Mouse (Mus musculus): ENCODE data around the gene Gm9803. TPM values are rescaled to one million over a fixed set of nuclear protein-coding genes. Genes with fewer than 3 reads are reported as not detected.
"Not testable (repeated sequence)": the region's sequence is repeated elsewhere in the genome, so short reads cannot be mapped to it uniquely, and the experiment has no call there.

Gene Gm9803
- polyA plus RNA-seq (2012; rRNA removed), result 13.1 and 16.7 TPM in 2 replicates

DNA sequence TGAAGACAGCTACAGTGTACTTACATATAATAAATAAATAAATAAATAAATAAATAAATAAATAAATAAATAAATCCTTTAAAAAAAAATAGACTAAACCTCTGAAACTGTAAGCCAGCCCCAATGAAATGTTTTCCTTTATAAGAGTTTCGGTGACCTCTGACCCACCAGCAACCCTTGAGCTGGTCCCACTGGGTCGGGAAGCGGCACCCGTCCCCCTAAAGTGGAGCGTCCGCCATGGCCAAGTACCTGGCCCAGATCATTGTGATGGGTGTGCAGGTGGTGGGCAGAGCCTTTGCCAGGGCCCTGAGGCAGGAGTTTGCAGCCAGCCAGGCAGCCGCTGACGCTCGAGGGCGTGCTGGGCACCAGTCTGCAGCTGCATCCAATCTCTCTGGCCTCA, at the start of gene Gm9803:
Gene Gm9803 (plus strand): TSS at position 154 of the 400 bp plus-strand sequence.
- not testable (repeated sequence) for DNase-seq (ENCODE audit: low spot score)

DNA sequence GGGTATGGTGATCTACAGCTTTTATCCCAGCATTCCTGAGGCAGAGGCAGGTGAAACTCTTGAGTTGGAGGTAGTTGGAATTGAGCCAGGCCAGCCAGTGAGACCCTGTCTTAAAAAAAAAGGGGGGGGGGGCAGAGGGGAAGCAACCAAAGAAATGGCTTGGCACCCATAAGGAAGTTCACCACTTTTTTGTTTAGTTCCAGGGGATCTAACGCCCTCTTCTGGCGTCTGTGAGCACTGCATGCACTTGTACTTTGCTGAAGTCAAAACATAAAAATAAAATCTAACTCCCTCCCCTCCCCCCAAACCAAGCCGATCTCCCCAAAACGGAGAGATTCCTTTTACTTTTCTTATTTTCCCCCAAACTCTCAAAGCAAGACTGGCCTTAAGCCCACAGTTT, 48.5 kb upstream of the Gm9803 start:
- DNase-seq (ENCODE audit: low spot score), result no peak

DNA sequence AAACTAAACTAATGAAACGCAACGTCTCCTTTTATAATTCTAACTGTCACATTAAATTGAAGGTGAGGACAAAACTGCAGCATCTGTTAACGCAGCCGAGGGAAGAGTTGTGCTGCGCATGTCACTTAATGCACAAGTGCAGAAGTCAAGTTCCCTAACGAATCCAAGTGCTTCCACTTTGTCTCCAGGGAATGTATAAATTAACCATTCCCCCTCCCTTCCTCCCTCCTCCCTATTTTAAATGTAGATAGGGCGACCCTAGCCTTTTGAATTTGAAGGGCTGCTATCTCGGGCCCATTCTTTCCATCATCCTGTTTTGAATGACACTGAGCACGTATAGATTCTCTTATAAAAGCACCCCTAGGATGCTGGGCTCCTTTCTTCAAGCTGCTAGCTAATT, 46.4 kb upstream of the Gm9803 start:
- no peak for DNase-seq (ENCODE audit: low spot score)

DNA sequence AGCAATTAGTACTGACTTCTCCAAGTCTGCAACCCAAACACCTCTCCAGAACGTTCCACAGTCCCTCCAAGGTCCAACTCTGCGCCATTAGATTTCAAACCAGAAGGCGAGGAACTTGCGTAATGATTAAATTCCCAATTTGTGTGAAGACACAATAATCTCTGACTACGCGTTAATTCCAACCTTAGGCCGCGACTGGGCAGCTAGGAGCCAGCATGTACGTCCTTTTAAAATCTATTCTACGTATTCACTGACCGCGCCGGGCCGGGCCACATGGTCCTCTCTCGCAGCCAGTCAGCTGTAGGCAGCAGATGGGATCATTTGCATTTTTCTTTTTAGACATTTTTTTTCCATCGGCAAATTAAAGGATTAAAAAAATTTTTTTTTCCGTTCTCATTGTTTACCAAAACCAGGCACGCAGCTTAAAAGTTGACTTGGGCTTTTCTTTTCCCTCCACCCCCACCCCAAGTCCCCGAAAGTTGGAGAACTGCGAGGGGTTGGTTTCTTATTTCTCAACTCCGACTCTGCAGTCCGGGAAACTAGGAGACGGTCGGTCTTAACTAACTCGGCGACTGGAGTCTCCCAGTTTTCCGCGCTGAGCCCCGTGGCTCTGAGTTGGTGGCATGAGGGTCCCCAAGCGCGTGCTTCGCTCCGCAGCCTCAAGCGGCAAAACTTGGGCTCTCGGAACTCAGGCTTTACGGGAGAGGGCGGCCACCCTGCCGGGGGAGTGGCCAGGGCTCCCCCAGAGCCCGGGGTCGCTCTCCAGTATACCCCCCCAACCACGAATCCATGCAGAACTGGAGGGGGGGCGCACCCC, 45.8 kb upstream of the Gm9803 start:
- peak; percentile 38 for DNase-seq (ENCODE audit: low spot score)

DNA sequence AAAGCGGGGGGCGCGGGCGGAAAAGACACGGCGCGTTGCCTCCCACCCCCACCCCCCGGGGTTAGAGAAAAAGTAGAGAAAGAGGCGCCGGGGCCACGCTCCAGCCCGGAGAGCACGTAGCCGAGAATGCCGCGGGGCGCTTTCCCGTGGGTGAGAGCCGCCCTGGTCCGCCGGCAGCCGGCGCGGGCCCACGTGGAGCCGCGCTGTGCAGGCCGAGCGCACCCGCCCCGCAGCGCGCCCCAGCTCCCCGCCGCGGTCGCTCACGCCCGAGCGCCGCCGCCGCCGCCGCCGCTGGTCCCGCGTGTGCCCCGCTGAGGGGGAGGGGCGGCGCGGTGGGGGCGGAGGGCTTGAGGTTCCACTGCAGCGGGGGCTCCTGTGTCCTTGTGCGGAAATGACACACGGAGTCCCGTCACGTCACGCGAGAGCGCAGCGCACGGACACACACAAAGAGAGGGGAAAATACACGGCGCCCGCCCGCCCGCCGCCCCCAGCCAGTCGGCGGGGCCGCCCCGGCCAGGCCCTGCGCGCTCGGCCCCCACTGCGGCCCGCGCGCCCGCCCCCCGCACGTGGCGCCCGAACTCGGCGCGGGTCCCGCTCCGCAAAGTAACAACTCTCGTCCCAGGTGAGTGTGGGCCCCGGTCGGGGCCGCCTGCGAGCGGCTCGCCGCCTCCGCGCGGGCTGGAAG, 45.0 kb upstream of the Gm9803 start, which contains the start of gene Bend3:
Gene Bend3 (plus strand): TSS at position 81 of the 685 bp plus-strand sequence.
- DNase-seq (ENCODE audit: low spot score), result peak; percentile 63

DNA sequence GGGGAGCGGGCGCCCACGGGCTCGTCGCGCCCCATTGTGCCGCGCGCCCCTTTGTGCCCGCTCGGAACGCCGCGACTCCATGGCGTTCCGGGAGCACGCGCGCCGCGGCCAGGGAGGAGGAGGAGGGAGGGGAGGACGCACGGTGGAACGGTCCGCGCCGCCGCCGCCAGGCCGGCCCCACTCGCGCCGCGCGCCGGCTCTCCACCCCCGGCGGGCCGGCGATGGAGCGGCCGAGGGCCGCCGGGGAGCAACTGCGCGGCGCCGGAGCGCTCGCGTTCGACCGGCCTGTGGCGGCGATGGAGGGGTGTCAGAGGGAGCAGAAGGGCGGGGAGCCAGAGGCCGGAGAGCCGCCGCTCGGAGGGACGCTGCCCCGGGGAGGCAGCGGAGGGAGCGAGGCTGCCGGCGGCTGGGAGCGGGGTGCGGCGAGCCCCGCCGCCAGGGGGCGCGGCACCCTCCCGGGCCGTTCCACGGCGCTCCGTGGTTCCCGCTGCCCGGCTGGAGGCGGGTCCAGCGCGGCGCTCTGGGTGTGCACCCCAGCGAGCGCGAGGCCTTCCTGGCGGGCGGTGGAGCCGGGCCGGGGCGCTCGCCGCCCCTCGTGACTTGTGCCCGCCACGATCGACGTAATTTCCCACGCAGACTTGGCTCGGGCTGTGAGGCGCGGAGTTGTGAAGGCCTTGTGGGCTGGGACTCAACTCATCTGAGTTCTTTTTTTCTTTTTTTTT, 44.3 kb upstream of the Gm9803 start:
- DNase-seq (ENCODE audit: low spot score), result peak; percentile 93

DNA sequence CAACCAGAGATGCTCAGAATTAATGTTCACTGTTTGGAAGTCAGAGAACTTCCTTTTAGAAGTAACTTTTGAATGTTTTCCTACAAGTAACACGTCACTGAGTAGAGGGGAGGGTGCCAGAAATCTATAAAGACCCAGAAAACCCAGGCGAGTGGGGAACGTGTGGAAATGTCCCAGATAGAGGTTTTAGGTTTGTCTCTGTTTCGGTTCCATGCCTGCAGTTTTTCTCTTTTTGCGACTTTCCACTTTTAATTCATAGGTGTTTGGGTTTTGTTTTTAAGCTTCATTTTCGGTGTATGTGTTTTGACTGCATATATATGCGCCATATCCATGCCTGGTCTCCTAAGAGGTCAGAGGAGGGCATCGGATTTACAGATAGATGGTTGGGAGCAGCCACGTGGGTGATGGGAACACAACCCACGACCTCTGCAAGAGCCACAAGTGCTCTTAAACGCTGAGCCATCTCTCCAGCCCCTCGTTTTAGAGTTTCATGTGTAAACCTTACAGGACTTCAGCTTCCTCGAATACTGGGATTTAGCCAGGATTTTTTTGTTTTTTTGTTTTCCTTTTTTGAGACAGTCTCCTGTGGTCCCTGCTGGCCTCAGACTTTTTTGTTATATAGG, 43.5 kb upstream of the Gm9803 start:
- DNase-seq (ENCODE audit: low spot score), result no peak

DNA sequence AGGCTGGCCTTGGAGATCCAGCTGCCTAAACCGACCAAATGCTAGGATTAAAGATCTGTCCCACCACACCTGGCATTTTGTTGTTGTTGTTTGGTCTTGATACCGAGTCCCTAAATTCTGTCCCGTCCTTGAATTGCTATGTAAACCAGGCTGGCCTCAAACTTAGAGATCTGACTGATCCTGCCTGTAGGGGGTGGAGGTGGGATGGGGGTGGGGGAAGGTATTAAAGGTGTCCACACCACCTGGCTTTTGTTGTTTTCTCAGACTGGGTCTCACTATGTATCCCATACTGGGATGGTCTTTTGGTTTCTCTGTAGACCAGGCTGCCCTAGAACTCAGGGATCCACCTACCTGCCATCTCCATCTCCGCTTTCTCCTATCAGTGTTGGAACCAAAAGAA, 42.7 kb upstream of the Gm9803 start:
- DNase-seq (ENCODE audit: low spot score), result no peak

DNA sequence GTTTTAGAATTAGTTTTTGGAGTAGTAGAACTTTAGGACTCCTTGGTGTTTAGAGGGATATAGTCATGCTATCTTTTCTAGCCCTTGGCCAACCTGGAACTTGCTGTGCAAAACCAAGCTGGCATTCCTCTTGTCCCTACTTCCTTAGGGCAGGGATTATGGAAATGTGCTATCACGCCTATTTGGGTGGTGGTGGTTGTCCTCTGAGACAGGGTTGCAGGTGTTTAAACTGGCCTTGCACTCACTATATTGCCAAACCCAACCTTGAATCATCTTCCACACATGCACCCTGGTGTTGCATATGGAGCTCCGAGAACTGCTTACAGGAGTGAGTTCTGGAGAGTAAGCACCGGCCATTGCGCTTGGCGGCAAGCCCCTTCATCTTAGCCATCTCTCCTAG, 41.9 kb upstream of the Gm9803 start:
- DNase-seq (ENCODE audit: low spot score), result no peak

DNA sequence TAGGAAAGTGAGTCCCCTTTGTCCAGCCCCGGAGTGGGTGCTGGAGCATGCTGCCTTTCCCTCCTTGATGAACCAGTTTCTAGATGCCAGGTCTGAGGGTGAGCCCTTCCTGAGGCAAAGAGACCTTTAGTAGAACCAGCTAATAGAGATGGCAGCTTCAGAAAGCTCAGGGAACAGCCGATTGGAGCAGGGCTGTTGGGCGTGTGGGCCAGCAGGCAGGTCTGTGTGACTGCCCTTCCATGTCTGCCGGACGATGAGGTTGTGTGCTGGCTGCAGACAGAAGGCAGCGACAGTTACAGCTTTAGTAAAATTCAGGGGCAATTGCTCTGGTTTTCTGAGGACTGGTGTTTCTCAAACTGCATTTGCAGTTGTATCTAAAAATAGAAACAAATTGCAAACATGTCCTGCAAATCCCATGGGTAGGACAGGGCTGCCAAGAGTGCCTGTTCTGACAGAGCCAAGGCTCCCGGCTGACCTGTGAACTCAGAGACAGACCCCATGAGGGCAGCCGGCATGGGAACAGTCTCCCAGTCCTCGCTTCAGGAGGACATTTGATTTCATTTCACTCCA, 40.4 kb upstream of the Gm9803 start:
- no peak for DNase-seq (ENCODE audit: low spot score)

DNA sequence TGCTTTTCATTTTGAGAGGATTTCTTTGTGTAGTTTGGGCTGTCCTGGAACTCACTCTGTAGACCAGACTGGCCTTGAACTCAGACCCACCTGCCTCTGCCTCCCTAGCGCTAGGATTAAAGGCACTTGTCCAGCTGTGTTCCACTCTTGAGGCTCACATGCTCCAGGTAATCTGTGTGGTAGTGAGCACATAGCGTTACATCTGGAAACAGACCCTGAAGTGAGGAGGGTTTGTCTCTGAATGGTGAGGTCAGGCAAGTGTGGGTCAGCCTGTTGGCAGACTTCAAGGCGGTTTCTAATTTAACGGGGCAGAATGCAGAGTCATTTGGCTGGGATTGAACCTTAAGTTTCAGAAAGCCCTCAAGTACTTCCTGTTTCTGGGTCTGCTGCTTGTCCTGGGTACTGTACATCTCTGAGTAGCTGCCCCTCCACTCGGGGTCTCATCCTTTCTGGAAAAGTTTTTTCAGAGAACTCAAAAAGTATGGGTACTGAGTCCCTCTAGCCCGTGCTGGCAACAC, 38.1 kb upstream of the Gm9803 start:
- no peak for DNase-seq (ENCODE audit: low spot score)

DNA sequence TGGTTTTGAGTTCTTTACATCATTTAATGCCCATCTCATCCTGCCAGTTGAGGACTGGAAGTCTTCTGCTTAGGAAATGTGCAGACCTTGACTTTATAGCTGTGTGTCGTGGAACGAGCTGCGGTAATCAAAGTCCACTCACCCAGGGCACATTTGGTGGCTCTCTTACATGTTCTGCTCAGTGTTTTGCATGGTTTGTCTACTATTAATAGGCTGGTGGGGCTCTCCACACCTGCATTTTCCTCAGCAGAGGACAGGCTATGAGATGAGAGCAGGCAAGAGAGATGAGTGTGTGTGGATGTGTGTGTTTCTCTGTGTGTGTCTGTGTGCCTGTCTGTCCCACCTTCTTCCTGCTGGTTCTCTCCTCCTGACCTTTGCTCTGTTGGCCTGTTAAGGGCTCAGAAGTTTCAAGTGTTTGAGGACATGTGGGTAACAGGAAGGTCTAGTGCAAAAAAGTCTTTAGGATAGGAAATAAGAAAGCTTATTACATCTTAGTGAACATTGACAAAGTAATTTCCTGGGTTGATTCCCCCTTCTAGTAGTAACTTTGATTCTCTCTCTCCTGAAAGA, 36.4 kb upstream of the Gm9803 start:
- DNase-seq (ENCODE audit: low spot score), result no peak

DNA sequence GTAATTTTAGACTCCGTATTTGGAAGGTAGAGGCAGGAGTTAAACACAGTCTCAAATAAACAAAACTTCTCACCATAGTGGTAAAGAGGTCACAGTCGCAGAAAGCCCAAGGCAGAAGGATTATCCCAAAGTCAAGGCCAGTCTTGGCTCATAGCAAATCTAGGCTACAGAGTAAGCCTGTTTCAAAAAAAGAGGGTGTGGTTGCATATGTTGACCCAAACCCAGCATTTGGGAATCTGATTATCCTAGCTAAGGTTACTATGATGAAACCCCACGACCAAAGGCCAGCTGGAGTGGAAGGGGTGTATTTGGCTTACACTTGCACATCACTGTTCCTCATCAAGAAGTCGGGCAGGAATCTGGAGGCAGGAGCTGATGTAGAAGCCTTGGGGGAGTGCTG, 35.6 kb upstream of the Gm9803 start:
- DNase-seq (ENCODE audit: low spot score), result no peak

DNA sequence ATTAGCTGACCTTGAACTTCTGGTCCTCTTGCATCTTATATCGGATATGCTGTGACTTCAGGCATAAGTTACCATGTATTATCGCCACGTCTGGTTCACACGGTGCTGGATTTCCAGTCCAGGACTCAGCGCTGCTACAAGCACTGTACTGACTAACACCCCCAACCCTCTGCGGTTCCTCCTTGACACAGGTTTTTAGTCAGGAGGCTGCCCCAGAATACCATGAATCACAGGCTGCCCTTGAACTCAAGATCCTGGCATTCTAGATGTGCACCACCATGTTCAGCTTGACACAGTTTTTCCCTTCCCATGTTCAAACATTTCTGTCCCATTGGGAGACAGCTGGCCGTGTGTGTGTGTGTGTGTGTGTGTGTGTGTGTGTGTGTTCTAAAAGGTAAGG, 34.7 kb upstream of the Gm9803 start:
- DNase-seq (ENCODE audit: low spot score), result no peak

DNA sequence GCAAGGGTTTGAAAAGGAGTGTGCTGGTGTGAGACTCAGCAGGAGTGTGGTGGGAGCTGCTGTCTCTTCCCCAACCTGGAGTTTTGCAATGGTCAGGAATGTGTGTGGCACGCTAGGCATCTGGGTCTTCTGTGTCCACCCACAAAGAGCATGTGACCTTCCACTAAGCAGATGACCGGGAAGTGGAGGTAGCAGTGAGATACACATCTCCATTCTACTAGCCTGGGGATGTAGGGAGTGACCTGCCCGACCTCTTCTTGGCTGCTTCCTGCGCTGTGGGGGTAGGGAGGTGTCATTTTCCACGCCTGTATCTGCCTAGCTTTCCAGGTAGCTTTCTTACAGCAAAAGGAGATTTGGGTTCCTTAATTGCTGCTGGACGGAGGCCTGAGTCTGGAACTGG, 34.3 kb upstream of the Gm9803 start:
- DNase-seq (ENCODE audit: low spot score), result no peak

DNA sequence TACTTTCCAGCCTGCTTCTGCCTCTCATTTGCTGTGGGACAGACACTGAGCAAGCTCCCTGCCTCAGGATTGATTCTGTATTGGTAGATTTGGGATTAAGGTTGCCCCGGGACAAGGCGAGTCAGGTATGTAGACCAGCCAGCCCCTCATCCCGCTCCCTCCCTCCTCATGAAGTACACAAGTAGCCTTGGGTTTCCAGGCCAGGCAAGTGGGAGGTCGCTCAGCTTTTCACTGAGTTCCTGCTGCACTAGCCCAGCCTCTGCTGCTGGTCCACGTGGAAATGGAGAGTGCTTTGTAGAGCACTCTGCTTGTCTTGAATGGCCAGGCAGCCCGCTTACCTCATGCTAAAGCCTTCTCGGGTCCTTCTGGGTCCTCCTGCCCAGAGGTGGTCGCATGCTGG, 33.9 kb upstream of the Gm9803 start:
- no peak for DNase-seq (ENCODE audit: low spot score)

DNA sequence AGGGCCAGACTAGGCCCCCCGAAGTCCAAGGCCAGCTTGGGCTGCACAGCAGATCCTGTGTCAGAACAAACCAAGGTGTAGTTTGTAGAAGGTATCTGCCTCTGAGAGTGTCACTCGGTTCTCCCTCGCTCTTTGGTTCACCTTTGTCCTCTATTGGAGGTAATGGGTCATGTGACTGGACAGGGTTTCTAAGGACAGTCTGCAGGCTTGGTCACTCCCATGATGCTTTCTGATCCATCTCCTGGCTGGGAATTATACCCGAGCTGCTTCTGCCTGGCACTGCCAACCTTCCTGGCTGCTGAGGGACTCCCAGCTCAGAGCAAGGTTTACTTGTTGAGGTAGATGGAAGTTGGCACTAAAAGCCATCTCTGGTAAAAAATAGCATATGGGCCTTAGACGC, 33.0 kb upstream of the Gm9803 start:
- no peak for DNase-seq (ENCODE audit: low spot score)

DNA sequence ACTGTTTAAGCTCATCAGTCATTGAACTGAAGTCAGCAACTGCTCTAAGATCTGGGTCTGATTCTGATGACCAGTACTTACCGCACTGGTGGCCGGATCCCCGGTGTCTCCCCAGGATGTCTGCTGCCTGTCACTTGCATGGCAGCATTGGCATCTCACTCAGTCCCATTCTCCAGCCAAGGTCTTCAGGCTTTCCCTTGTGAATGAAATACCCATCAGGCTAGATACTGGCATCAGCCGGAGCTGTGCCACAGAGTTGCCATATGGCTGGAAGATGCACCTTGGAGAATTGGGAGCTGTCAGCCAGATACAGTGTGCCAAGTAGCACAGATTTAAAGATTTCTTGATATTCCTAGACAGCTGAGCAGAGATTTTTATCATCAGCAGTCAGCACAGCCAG, 21.3 kb upstream of the Gm9803 start:
- DNase-seq (ENCODE audit: low spot score), result no peak

DNA sequence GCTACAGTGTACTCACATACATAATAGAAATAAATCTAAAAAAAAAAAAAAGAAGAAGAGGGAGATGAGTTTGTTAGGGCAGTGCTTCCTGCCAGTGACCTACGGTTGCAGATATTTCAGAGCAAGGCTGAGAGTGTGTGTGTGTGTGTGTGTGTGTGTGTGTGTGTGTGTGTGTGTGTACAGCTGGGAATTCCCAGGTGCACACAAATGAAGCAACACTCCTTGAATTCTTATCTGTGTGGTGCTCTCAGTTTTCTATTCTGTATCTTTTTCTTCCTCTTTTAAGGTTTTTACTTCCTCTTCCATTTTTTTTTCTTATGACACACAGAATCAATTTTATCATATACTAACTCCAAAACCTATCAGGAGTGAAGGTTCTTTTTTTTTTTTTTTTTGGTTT, 19.6 kb upstream of the Gm9803 start:
- DNase-seq (ENCODE audit: low spot score), result no peak

DNA sequence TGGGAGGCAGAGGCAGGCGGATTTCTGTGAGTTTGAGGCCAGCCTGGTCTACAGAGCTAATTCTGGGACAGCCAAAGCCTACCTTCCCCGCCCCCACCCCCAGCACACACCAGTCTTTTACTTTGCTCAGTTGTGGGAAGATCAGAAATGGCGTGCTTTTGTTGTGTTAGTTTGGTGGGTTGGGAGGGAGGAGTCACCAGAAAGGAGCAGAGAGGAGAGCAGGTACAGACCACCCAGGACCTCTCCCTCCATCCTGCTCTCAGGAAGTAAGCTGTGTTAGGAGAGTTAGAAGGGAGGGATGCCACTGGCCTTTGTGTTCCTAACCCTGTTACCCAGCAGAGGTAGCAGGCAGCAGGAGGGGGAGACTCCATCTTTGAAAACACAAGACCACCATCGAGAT, 16.8 kb upstream of the Gm9803 start:
- no peak for DNase-seq (ENCODE audit: low spot score)

DNA sequence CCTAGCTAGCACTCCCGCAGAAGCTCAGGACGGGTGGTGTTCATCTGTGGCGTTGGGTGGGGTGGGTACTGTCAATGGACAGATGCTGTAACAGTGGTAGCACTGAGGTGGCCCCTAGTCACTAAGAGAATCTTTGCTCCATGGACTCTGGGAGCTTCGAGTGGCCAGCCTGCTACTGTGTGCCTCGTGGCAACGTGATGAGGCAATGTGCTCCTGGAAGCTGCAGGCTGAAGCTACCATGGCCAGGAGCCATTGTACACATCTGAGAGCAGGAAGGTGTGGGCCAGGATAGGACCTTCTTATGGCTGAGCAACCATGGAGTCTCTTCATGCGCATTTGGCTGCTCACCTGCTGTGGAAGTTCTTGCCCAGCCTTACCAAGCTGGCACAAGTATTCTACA, 14.7 kb upstream of the Gm9803 start:
- no peak for DNase-seq (ENCODE audit: low spot score)
